8 mouse cellular contexts compared by ENCODE assay signal in the genomic region with DNA sequence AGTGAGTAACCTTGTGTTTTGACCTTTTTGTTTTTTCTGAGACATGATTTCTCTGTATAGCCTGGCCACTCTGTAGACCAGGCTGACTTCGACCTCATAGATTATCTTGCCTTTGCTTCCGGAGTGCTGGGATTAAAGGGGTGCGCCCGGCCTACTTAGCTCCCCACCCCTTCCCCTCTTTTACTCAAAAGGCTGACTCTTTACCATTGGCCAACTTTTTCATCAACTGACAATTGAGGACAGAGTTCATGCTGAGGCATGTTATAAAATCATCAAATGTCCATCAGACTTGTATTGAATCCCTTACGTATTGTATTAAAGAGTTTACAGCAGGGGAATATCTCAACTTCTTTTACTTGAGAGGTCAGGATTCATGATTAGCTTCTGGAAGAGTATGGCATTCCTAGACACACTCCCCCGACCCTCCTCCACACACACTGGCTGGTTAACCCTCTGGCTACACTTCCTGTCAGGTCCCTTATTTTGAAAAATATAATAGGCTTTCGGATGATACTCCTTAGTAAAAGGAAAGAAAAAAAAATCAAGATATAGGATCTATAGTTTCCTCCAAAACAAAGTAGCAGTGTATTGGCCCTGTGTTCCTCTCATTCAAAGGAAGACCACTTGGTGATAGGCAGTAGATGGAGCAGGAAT.
DNase-seq lines count a peak whose midpoint lies in the region; ATAC-seq and TF ChIP-seq lines count a peak whose summit lies in the region.

No protein-coding gene starts in this region.

- no peaks in the 10 kb centered on the region for H3K27me3 ChIP-seq in lung, postnatal 0 days (replicated peaks; ENCODE audit: insufficient read depth, low read length)
- no peaks in the 10 kb centered on the region for H3K27me3 ChIP-seq in embryonic facial prominence, embryonic 14.5 days (replicated peaks; ENCODE audit: control insufficient read depth, insufficient read depth, low read length)
- no peaks in the 10 kb centered on the region for H3K27me3 ChIP-seq in neural tube, embryonic 15.5 days (replicated peaks)

- ATAC-seq in lung, postnatal 0 days = no peak
- ATAC-seq in embryonic facial prominence, embryonic 14.5 days (ENCODE audit: low read depth) = 0 out of 2 replicates have a peak, but pooled peaks have one; percentile 15
- ATAC-seq in neural tube, embryonic 15.5 days (ENCODE audit: low FRiP score) = no peak; the same call in 1 of the 2 replicates

- peak overlapping the region; percentile 74 for H3K27ac ChIP-seq in lung, postnatal 0 days (ENCODE audit: low read length)
- peak overlapping the region; percentile 91; the same call in 1 of the 2 replicates for H3K27ac ChIP-seq in embryonic facial prominence, embryonic 14.5 days (replicated peaks; ENCODE audit: low read depth, low read length)
- peak overlapping the region; percentile 96 for H3K27ac ChIP-seq in neural tube, embryonic 15.5 days (replicated peaks)

- WGBS in lung, postnatal 0 days = 43% methylated on average over 7 of the region's 7 CpGs
- 40% methylated on average over 7 of the region's 7 CpGs for WGBS in embryonic facial prominence, embryonic 14.5 days
- WGBS in large intestine, adult 2 months = 35% methylated on average over 7 of the region's 7 CpGs
- WGBS in neural tube, embryonic 15.5 days = 36% methylated on average over 7 of the region's 7 CpGs

- no peak overlapping the region for H3K9ac ChIP-seq in lung, postnatal 0 days (replicated peaks; ENCODE audit: low read depth)
- peak overlapping the region; percentile 85 for H3K9ac ChIP-seq in embryonic facial prominence, embryonic 14.5 days (ENCODE audit: low read depth, low read length)
- peak overlapping the region; percentile 91 for H3K9ac ChIP-seq in neural tube, embryonic 15.5 days (replicated peaks)

- DNase-seq in lung, postnatal 0 days (ENCODE audit: low spot score) = no peak
- no peak for DNase-seq in lung, postnatal 4 days
- DNase-seq in embryonic facial prominence, embryonic 14.5 days (ENCODE audit: low spot score) = no peak
- peak; percentile 11 for DNase-seq in large intestine, adult 2 months (ENCODE audit: low read depth, low spot score)
- DNase-seq in frontal cortex, adult 2 months (ENCODE audit: extremely low spot score in 1 of 2, low spot score in 1 of 2) = no peak
- DNase-seq in B cell, adult 2 months = no peak
- no peak for DNase-seq in cerebellum, postnatal 10 days

- H3K4me1 ChIP-seq in lung, postnatal 0 days (ENCODE audit: insufficient read depth, low read depth, low read length) = peaks cover 9% of the 10 kb centered on the region; the same call in 1 of the 2 replicates
- H3K4me1 ChIP-seq in embryonic facial prominence, embryonic 14.5 days (ENCODE audit: control insufficient read depth, insufficient read depth, low read length) = peaks cover 10% of the 10 kb centered on the region
- peaks cover 39% of the 10 kb centered on the region for H3K4me1 ChIP-seq in neural tube, embryonic 15.5 days

- peak overlapping the region; percentile 99 for H3K4me2 ChIP-seq in lung, postnatal 0 days (replicated peaks; ENCODE audit: low read depth, low read length)
- H3K4me2 ChIP-seq in embryonic facial prominence, embryonic 14.5 days (ENCODE audit: low read depth, low read length) = peak overlapping the region; percentile 91
- H3K4me2 ChIP-seq in neural tube, embryonic 15.5 days = peak overlapping the region; percentile 98

- TF ChIP-seq CTCF in lung, postnatal 0 days (IDR thresholded peaks at IDR 0.05) = no peak

- H3K36me3 ChIP-seq in lung, postnatal 0 days (ENCODE audit: insufficient read depth, low read length) = no peaks in the 10 kb centered on the region
- peaks cover 21% of the 10 kb centered on the region for H3K36me3 ChIP-seq in embryonic facial prominence, embryonic 14.5 days (ENCODE audit: control insufficient read depth, insufficient read depth, low read length)
- H3K36me3 ChIP-seq in neural tube, embryonic 15.5 days = peaks cover 22% of the 10 kb centered on the region

- TF ChIP-seq EP300 in lung, postnatal 0 days (IDR thresholded peaks at IDR 0.05) = no peak

- H3K4me3 ChIP-seq in lung, postnatal 0 days (ENCODE audit: low read depth, low read length) = peak overlapping the region; percentile 86; the same call in 1 of the 2 replicates
- peak overlapping the region; percentile 86 for H3K4me3 ChIP-seq in embryonic facial prominence, embryonic 14.5 days (ENCODE audit: low read depth, low read length)
- peak overlapping the region; percentile 95 for H3K4me3 ChIP-seq in neural tube, embryonic 15.5 days (replicated peaks)

- H3K9me3 ChIP-seq in lung, postnatal 0 days (ENCODE audit: low read length) = no peaks in the 10 kb centered on the region
- H3K9me3 ChIP-seq in embryonic facial prominence, embryonic 14.5 days (ENCODE audit: control insufficient read depth, low read length) = no peaks in the 10 kb centered on the region
- H3K9me3 ChIP-seq in neural tube, embryonic 15.5 days (replicated peaks) = no peaks in the 10 kb centered on the region
